Mouse (Mus musculus) stomach, embryonic 16.5 days (tissue): Measurements from ENCODE around the gene Hcls1. TPM values are rescaled to one million over a fixed set of nuclear protein-coding genes. Genes with fewer than 3 reads are reported as not detected.

Experiments
- ATAC-seq: fragments of 200-750 bp; cut with Nextera tagmentation; 2 replicates; pipeline ENCODE4 v1.8.0; 2017; ENCODE audit warnings: moderate number of reproducible peaks, moderate TSS enrichment; ENCODE audit not compliant: insufficient read depth, low FRiP score
- H3K27ac ChIP-seq: fragments of 300-500 bp; sonication (generic); 2 replicates; pipeline ENCODE4 v1.5.1; 2014; ENCODE audit warnings: low read length
- H3K27me3 ChIP-seq: fragments of 300-500 bp; sonication (generic); 2 replicates; pipeline ENCODE4 v1.6.1; 2014; ENCODE audit warnings: low read length, control low read depth, mixed read lengths; ENCODE audit not compliant: control insufficient read depth, insufficient read depth
- H3K36me3 ChIP-seq: fragments of 300-500 bp; sonication (generic); 2 replicates; pipeline ENCODE4 v1.6.1; 2014; ENCODE audit warnings: low read length; ENCODE audit not compliant: control insufficient read depth, insufficient read depth
- H3K4me1 ChIP-seq: fragments of 300-500 bp; sonication (generic); 2 replicates; pipeline ENCODE4 v1.6.1; 2014; ENCODE audit warnings: low read length, control low read depth, mixed read lengths; ENCODE audit not compliant: control insufficient read depth, insufficient read depth
- H3K4me2 ChIP-seq: fragments of 300-500 bp; sonication (generic); 2 replicates; pipeline ENCODE4 v1.6.1; 2014; ENCODE audit warnings: low read depth, low read length, mixed read lengths
- H3K4me3 ChIP-seq: fragments of 300-500 bp; sonication (generic); replicated peaks from 2 replicates; pipeline ENCODE4 v1.5.1; 2014; ENCODE audit warnings: mild to moderate bottlenecking, low read length
- H3K9ac ChIP-seq: fragments of 300-500 bp; sonication (generic); 2 replicates; pipeline ENCODE4 v1.6.1; 2014; ENCODE audit warnings: low read length
- H3K9me3 ChIP-seq: fragments of 300-500 bp; sonication (generic); replicated peaks from 2 replicates; pipeline ENCODE4 v1.6.1; 2016; ENCODE audit warnings: low read length, control low read depth; ENCODE audit not compliant: control insufficient read depth
- WGBS: fragments of 180-500 bp; shearing (Covaris S2); extraction: QIAGEN DNeasy Blood & Tissue Kit; methylation state at CpG from one replicate; pipeline ENCODE4 v1.1.7; 2014; 5-methylcytosine and 5-hydroxymethylcytosine counted together
- polyA plus RNA-seq: library from polyadenylated mRNA; unstranded; fragments of >200 nt; fragmentation: Nextera tagmentation; extraction: Ambion mirVana; gene quantifications from 2 replicates; pipeline ENCODE4 v1.2.1, GENCODE M21; 2015

The Hcls1 gene
- polyA plus RNA-seq, result 9.0 and 10.9 TPM in 2 replicates

GRCm38 (mm10) chr16:36934841-36935620 is at the start of gene Hcls1:
Gene Hcls1 (plus strand): TSS chr16:36934983.
- peaks cover 6% of the 10 kb centered on the region; the same call in 1 of the 2 replicates for H3K36me3 ChIP-seq
- WGBS, result 76% methylated on average over 7 of the region's 7 CpGs
- peak within 1 kb of the TSS; percentile 51 for H3K27ac ChIP-seq
- 0 out of 2 replicates have a peak within 1 kb of the TSS, but pooled peaks have one; percentile 1 for H3K4me3 ChIP-seq
- ATAC-seq, result no peak
- H3K27me3 ChIP-seq, result no peaks in the 10 kb centered on the region
- no peaks in the 10 kb centered on the region for H3K9me3 ChIP-seq
- H3K4me1 ChIP-seq, result no peaks in the 10 kb centered on the region
- peak within 1 kb of the TSS; percentile 3; the same call in 1 of the 2 replicates for H3K4me2 ChIP-seq
- no peak within 1 kb of the TSS for H3K9ac ChIP-seq

- H3K4me1 ChIP-seq, result no peaks in the 10 kb centered on the region
- no peaks in the 10 kb centered on the region for H3K9me3 ChIP-seq
- H3K4me2 ChIP-seq, result no peak overlapping the region
- peaks cover 8% of the 10 kb centered on the region; the same call in 1 of the 2 replicates for H3K36me3 ChIP-seq
- H3K27me3 ChIP-seq, result no peaks in the 10 kb centered on the region
- 91% methylated on average over 11 of the region's 11 CpGs for WGBS
- no peak overlapping the region for H3K9ac ChIP-seq
- no peak overlapping the region for H3K4me3 ChIP-seq
- ATAC-seq, result no peak
- no peak overlapping the region for H3K27ac ChIP-seq
Measured at GRCm38 (mm10) chr16:36885912-36886311, 48.9 kb upstream of the Hcls1 start.

- no peak for ATAC-seq
- no peaks in the 10 kb centered on the region for H3K27me3 ChIP-seq
- no peaks in the 10 kb centered on the region for H3K4me1 ChIP-seq
- H3K4me2 ChIP-seq, result no peak overlapping the region
- H3K9ac ChIP-seq, result no peak overlapping the region
- peaks cover 15% of the 10 kb centered on the region for H3K36me3 ChIP-seq
- H3K27ac ChIP-seq, result no peak overlapping the region
- no peaks in the 10 kb centered on the region for H3K9me3 ChIP-seq
- no peak overlapping the region for H3K4me3 ChIP-seq
- WGBS, result 87% methylated on average over 5 of the region's 5 CpGs
Measured at GRCm38 (mm10) chr16:36887546-36887945, 47.2 kb upstream of the Hcls1 start.

- ATAC-seq, result peak; percentile 44; the same call in 1 of the 2 replicates
- H3K36me3 ChIP-seq, result peaks cover 20% of the 10 kb centered on the region
Measured at GRCm38 (mm10) chr16:36890559-36890958, 44.2 kb upstream of the Hcls1 start.

GRCm38 (mm10) chr16:36891415-36891814 is 43.4 kb upstream of the Hcls1 start:
- Histone ChIP-seq H3K9me3 (no peaks in the 10 kb centered on the region), H3K27me3 (no peaks in the 10 kb centered on the region), H3K4me2 (no peak overlapping the region), H3K4me3 (no peak overlapping the region), H3K9ac (no peak overlapping the region), H3K4me1 (no peaks in the 10 kb centered on the region), H3K36me3 (peaks cover 24% of the 10 kb centered on the region), H3K27ac (no peak overlapping the region)
- no peak for ATAC-seq
- 88% methylated on average over 4 of the region's 4 CpGs for WGBS

More at GRCm38 (mm10) chr16:36890559-36890958, 44.2 kb upstream of the Hcls1 start:
- H3K27me3 ChIP-seq, result no peaks in the 10 kb centered on the region
- no peak overlapping the region for H3K4me2 ChIP-seq
- no peak overlapping the region for H3K4me3 ChIP-seq
- no peaks in the 10 kb centered on the region for H3K9me3 ChIP-seq
- no peaks in the 10 kb centered on the region for H3K4me1 ChIP-seq
- H3K27ac ChIP-seq, result no peak overlapping the region
- WGBS, result 83% methylated on average over 3 of the region's 3 CpGs
- H3K9ac ChIP-seq, result no peak overlapping the region

- no peaks in the 10 kb centered on the region for H3K27me3 ChIP-seq
- no peak overlapping the region for H3K9ac ChIP-seq
- H3K4me3 ChIP-seq, result no peak overlapping the region
- H3K4me2 ChIP-seq, result no peak overlapping the region
- H3K27ac ChIP-seq, result no peak overlapping the region
- H3K9me3 ChIP-seq, result no peaks in the 10 kb centered on the region
- 82% methylated on average over 10 of the region's 10 CpGs for WGBS
- ATAC-seq, result no peak
- H3K4me1 ChIP-seq, result no peaks in the 10 kb centered on the region
- H3K36me3 ChIP-seq, result peaks cover 19% of the 10 kb centered on the region
Measured at GRCm38 (mm10) chr16:36893317-36893716, 41.5 kb upstream of the Hcls1 start.

- Histone ChIP-seq H3K9ac (no peak overlapping the region), H3K4me3 (no peak overlapping the region), H3K36me3 (peaks cover 18% of the 10 kb centered on the region), H3K27me3 (no peaks in the 10 kb centered on the region), H3K4me1 (no peaks in the 10 kb centered on the region), H3K27ac (no peak overlapping the region), H3K4me2 (no peak overlapping the region), H3K9me3 (no peaks in the 10 kb centered on the region)
- ATAC-seq, result no peak
- 88% methylated on average over 6 of the region's 6 CpGs for WGBS
Measured at GRCm38 (mm10) chr16:36896712-36897111, 38.1 kb upstream of the Hcls1 start.

GRCm38 (mm10) chr16:36903156-36903555 is 31.6 kb upstream of the Hcls1 start:
- H3K36me3 ChIP-seq, result peaks cover 21% of the 10 kb centered on the region; the same call in 1 of the 2 replicates
- ATAC-seq, result no peak

GRCm38 (mm10) chr16:36911909-36912308 is 22.9 kb upstream of the Hcls1 start:
- Histone ChIP-seq H3K4me2 (no peak overlapping the region), H3K9ac (no peak overlapping the region), H3K9me3 (no peaks in the 10 kb centered on the region), H3K36me3 (peaks cover 18% of the 10 kb centered on the region; the same call in 1 of the 2 replicates), H3K27ac (no peak overlapping the region), H3K4me3 (no peak overlapping the region), H3K27me3 (no peaks in the 10 kb centered on the region), H3K4me1 (no peaks in the 10 kb centered on the region)
- WGBS, result 84% methylated on average over 10 of the region's 10 CpGs
- no peak for ATAC-seq

More at GRCm38 (mm10) chr16:36903156-36903555, 31.6 kb upstream of the Hcls1 start:
- no peak overlapping the region for H3K9ac ChIP-seq
- WGBS, result 84% methylated on average over 5 of the region's 5 CpGs
- no peak overlapping the region for H3K27ac ChIP-seq
- no peaks in the 10 kb centered on the region for H3K27me3 ChIP-seq
- no peak overlapping the region for H3K4me2 ChIP-seq
- no peak overlapping the region for H3K4me3 ChIP-seq
- no peaks in the 10 kb centered on the region for H3K9me3 ChIP-seq
- no peaks in the 10 kb centered on the region for H3K4me1 ChIP-seq
